Mouse (Mus musculus) T-cell, adult 2 months (primary cell): Measurements from ENCODE around the gene Fam110c.

Source experiments
- DNase-seq: peaks from one replicate; pipeline ENCODE4 v3.0.0; 2022; ENCODE audit warnings: low spot score

Gene Fam110c

DNA sequence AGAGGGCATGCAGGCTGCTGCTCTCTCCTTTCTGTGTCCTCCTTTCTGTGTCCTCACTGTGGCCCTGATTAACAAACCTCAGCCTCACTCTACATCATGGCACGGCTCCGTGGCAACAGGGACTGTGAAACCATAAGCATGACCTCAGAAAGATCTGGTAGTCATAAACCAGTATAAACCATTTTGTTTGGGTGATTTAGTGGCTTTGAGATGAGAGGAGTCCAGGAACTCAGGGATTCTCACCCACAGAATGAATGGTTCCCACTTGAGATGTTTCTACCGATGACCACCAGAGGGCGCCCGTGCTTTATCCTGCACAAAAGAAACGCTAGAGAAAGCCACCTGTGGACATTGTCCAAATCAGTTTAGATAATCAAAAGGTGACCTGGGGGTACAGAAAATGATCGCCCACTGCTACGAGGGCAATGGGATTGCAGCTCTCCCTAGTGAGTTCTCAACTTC lies 42.4 kb downstream of the Fam110c start:
- DNase-seq = no peak

GRCm38 (mm10) chr12:31120535-31120934 lies 46.9 kb downstream of the Fam110c start:
- no peak for DNase-seq

- DNase-seq = no peak
Measured at GRCm38 (mm10) chr12:31122892-31123622, 49.4 kb downstream of the Fam110c start.

DNA sequence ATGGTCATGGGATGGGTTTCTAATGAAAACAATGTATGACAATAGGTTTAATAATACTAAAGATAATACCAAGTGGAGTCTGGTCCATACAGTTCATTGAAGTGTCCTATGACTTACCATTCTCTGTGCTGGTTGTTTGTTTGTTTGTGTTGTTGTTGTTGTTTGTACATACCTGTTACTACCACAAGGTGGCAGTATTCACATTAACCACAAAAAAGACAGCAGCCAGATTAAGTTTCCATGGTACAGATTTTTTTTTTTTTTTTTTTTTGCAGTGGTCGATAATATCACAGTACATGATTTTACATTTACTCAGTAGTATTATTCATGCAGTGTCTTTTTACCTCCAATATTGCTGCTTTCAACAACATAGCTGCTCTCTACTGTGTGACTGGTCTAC lies 52.4 kb downstream of the Fam110c start:
- no peak for DNase-seq

DNA sequence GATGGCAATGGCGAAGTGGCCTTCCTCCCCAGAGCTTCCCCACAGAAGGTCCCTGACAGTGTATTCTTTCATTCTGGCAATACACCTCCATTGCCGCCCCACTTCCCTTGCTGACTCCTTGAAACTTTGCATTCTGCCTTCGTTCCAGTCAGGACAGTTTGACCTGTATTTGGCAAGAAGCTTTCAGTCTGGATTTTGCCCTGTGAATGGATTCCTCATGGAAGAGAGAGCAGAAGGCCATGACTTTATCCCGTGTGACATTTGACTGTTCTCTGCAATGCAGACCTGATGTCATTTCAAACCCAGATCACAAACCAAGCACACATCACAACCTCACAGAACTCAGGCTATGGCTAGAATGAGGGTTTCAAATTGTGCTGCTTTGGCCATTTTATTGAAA lies 55.9 kb downstream of the Fam110c start:
- no peak for DNase-seq
